Mouse (Mus musculus) testis, adult 2 months (tissue): ENCODE measurements at regions not wholly inside any gene's neighbourhood (a gene's known extent, or its start where the extent isn't known, plus 50 kb on each side); places are given as distances from the start of the nearest gene placed in this dataset.

Experiments
- H3K27ac ChIP-seq: fragments of 200-500 bp; 2 replicates; pipeline ENCODE4 v1.5.1; 2012; ENCODE audit warnings: low read depth, low read length; ENCODE audit not compliant: control insufficient read depth, insufficient read depth
- H3K27me3 ChIP-seq: fragments of 200-500 bp; 2 replicates; pipeline ENCODE4 v1.6.1; 2012; ENCODE audit warnings: mild to moderate bottlenecking, low read length, moderate library complexity; ENCODE audit not compliant: control insufficient read depth, insufficient read depth
- H3K36me3 ChIP-seq: fragments of 200-500 bp; 2 replicates; pipeline ENCODE4 v1.6.1; 2012; ENCODE audit warnings: mild to moderate bottlenecking, low read length; ENCODE audit not compliant: control insufficient read depth, insufficient read depth
- H3K4me1 ChIP-seq: fragments of 200-500 bp; 2 replicates; pipeline ENCODE4 v1.6.1; 2012; ENCODE audit warnings: low read length; ENCODE audit not compliant: control insufficient read depth, insufficient read depth
- H3K4me3 ChIP-seq: fragments of 200-500 bp; 2 replicates; pipeline ENCODE4 v1.5.1; 2012; ENCODE audit warnings: low read depth, mild to moderate bottlenecking, low read length, moderate library complexity, mixed read lengths; ENCODE audit not compliant: control insufficient read depth
- CTCF ChIP-seq: fragments of 200-500 bp; IDR thresholded peaks from 2 replicates; pipeline ENCODE4 v1.5.1; 2012; ENCODE audit warnings: low read depth, mild to moderate bottlenecking, inconsistent platforms, low read length, moderate library complexity; ENCODE audit not compliant: control insufficient read depth, insufficient read depth, insufficient replicate concordance
- POLR2A ChIP-seq: fragments of 200-500 bp; IDR thresholded peaks from 2 replicates; pipeline ENCODE4 v1.6.1; 2012; ENCODE audit warnings: low read depth, mild to moderate bottlenecking, inconsistent platforms, low read length, moderate library complexity; ENCODE audit not compliant: control insufficient read depth

DNA sequence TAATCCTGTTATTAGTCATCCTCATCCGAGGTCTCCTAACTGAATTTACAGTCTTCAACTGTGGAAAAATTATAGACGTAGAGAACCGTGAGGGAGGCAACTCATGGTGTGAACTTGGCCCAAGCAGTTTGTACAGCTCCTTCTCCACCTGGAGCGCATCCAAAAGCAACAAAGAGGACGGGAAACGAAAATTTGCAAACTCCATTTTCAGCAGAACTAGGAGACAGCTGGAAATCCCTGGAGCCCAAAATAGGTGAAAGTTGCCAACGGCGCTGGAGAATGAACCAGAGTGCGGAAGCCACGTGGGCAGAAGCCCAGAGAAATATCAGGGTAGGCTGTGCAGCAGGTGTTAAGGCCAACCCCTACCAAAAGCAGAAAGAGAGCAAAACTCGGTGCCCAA is 155.7 kb downstream of the Spry2 start:
- no peaks in the 10 kb centered on the region for H3K36me3 ChIP-seq

DNA sequence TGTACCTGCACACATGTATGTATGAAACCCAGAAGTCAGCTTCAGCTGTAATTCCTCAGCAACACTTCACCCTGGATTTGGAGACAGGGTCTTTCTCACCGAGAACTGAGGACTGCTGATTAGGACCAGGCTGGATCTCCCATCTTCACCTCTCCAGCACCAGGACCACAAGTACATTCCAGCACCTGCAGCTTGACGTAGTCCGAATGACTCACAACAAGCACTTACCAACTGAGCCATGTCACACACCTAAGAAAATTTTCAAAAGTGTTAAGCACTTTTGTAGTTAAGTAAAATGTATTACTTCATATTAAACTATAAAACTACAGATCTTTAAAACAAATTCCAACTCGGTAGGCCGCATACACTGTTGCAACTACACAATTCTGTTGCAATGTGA is 158.1 kb downstream of the Spry2 start:
- no peaks in the 10 kb centered on the region for H3K36me3 ChIP-seq
- TF ChIP-seq POLR2A (no peak), CTCF (no peak)

More for the DNA sequence above, 155.7 kb downstream of the Spry2 start:
- Histone ChIP-seq H3K4me3 (no peak overlapping the region), H3K4me1 (peaks cover 3% of the 10 kb centered on the region), H3K27ac (no peak overlapping the region), H3K27me3 (no peaks in the 10 kb centered on the region)
- no peak for TF ChIP-seq CTCF
- TF ChIP-seq POLR2A = no peak

DNA sequence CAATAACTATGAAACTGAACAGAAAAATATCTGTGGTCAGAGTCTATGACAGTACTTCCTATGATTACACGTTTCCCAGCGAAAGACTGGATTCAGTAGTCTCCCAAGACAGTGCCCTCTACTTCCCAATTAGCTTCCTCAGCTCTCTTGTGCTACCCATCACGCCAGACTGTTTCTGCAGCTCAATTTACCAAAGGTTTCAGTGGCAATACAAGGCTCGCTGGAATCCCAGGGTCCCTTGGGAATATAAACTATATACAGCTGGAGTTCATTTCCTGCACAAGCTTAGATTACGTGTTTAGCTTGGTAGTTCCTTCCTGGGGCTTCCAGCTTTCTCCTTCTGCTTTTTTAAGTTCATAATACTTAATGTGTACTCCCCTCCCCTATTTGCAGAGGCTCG is 160.3 kb downstream of the Spry2 start:
- Histone ChIP-seq H3K27me3 (no peaks in the 10 kb centered on the region), H3K4me1 (peaks cover 8% of the 10 kb centered on the region), H3K4me3 (no peak overlapping the region), H3K36me3 (no peaks in the 10 kb centered on the region), H3K27ac (no peak overlapping the region)
- TF ChIP-seq POLR2A (no peak), CTCF (no peak)

More for the DNA sequence above, 158.1 kb downstream of the Spry2 start:
- no peaks in the 10 kb centered on the region for H3K27me3 ChIP-seq
- no peak overlapping the region for H3K4me3 ChIP-seq
- H3K4me1 ChIP-seq = peaks cover 3% of the 10 kb centered on the region
- H3K27ac ChIP-seq = no peak overlapping the region

DNA sequence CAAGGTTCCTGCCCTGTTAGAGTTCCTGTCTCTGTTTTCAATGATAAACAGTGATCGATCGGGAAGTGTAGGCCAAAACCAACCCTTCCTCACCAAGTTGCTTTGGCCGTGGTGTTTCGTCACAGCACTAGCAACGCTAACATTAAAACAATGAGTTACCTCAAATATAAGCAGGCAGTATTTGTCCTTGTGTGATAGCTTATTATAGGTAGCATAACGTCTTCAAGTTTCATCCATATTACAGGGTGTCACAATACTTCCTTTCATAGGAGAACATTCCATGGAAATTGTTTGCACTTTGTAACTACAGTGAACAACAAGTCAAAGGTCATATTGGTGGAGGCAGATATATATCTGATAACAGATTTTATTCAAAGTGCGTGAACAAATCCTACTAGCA is 162.3 kb downstream of the Spry2 start:
- Histone ChIP-seq H3K4me1 (peaks cover 5% of the 10 kb centered on the region), H3K27ac (no peak overlapping the region), H3K36me3 (no peaks in the 10 kb centered on the region), H3K4me3 (no peak overlapping the region), H3K27me3 (no peaks in the 10 kb centered on the region)
- TF ChIP-seq POLR2A = no peak
- TF ChIP-seq CTCF = no peak

DNA sequence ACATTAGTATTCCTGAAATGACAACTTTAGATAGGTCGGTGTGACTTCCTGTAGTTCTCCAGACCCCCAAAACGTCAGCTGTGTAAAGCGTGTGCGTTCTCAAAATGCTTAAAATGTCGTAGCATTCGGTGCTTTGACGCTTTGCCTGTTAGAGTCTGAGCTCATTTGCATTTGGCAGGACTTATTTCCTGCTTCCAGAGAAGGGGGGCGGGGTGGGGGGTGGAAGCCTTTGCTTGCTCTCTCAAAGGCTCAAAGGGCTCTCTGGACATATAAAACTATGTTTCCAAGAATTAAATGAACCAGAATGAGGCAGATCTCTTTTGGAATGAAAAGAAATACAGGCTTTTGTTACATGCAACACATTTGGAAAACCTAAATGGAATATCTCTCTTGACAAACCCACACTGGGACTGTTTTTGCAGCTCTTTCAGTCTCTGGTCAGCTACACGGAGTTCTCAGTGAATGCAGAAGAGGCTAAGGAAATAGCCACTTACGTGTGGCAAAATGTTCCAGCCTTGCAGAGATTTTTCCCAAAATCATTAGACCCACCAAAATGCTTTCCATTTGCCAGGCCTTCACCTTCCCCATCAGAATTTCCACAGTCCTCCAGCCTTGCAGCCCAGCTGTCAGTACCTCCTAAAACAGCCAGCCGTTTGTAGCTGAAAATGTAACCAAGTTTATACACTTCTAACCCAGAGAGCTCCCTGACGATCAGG is 163.4 kb downstream of the Spry2 start:
- H3K4me3 ChIP-seq = no peak overlapping the region
- H3K27ac ChIP-seq = peak overlapping the region; percentile 84
- no peaks in the 10 kb centered on the region for H3K27me3 ChIP-seq
- H3K4me1 ChIP-seq = peaks cover 5% of the 10 kb centered on the region
- TF ChIP-seq CTCF = no peak
- no peak for TF ChIP-seq POLR2A
- no peaks in the 10 kb centered on the region for H3K36me3 ChIP-seq

DNA sequence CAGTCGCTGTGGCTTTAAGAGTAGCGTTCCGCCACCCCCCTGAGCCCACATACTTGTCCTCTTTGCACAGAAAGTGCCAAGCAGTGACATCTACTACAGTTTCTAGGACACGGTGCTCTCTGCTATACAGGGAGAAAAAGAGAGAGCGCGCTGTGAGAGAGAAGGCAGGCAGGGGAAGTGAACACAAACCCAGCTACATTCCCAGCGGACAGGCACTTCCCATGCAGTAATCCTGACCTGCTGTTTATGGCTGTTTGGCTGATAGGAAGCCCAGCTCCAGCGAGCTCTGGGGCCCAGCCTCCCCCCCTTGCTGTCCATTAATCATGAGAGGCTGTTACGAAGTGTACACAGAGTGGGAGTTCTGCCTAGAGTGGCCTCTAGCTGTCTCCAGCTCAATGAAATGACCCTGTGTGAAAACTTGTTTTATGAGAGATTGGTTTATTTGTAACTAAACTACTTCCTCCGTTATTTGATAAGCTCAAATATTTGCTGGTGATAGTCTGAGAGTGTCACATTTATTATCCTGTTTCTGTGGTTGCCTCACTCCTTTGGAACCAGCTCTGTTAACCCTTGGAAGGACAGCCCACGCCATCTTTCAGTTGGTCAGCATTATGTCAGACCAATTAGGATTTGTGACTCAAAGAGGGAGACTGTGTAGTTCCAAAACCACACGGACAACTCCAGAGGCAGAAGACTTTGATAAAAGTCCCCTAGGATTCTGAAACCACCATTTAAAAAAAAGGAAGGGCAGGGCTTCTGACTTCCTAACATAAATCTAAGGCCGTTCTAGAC is 164.2 kb downstream of the Spry2 start:
- H3K4me1 ChIP-seq = peaks cover 5% of the 10 kb centered on the region
- no peaks in the 10 kb centered on the region for H3K36me3 ChIP-seq
- H3K27ac ChIP-seq = peak overlapping the region; percentile 84
- no peaks in the 10 kb centered on the region for H3K27me3 ChIP-seq
- H3K4me3 ChIP-seq = peak overlapping the region; percentile 54
- peak; percentile 41; the same call in 1 of the 2 replicates for TF ChIP-seq POLR2A
- TF ChIP-seq CTCF = no peak

DNA sequence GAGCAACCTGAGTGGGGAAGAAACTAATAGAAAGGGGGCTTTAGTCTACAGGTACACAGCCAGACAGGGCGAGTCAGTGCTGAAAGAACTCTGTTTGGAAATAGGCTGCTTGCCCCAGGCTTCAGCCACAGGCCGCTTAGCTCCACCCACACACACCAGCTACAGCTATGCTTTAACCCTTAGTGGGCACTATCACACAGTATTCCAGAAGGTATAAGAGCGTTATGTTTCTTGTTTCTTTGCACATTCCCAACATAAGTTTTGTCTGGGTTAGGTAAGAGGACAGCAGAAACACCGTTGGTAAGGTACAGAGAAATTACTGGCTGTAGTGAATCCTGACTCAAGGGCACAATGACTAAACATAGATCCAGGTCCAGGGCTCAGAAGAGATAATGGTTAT is 165.8 kb downstream of the Spry2 start:
- H3K27ac ChIP-seq = no peak overlapping the region
- TF ChIP-seq CTCF (no peak), POLR2A (no peak)
- peaks cover 5% of the 10 kb centered on the region for H3K4me1 ChIP-seq
- no peak overlapping the region for H3K4me3 ChIP-seq
- no peaks in the 10 kb centered on the region for H3K36me3 ChIP-seq
- H3K27me3 ChIP-seq = no peaks in the 10 kb centered on the region
